Mouse (Mus musculus) embryonic facial prominence, embryonic 14.5 days (tissue): ENCODE measurements at regions not wholly inside any gene's neighbourhood (a gene's known extent, or its start where the extent isn't known, plus 50 kb on each side); places are given as distances from the start of the nearest gene placed in this dataset.

ENCODE experiments used
- ATAC-seq: fragments of 200-750 bp; cut with Nextera tagmentation; 2 replicates; pipeline ENCODE4 v1.8.0; 2017; ENCODE audit warnings: low read depth, moderate number of reproducible peaks, moderate TSS enrichment
- DNase-seq: peaks from one replicate; pipeline ENCODE4 v3.0.0-alpha.2; 2015; ENCODE audit warnings: low spot score
- H3K27ac ChIP-seq: fragments of 300-500 bp; sonication (generic); replicated peaks from 2 replicates; pipeline ENCODE4 v1.5.1; 2014; ENCODE audit warnings: low read depth, mild to moderate bottlenecking, low read length, moderate library complexity
- H3K27me3 ChIP-seq: fragments of 300-500 bp; sonication (generic); replicated peaks from 2 replicates; pipeline ENCODE4 v1.6.1; 2014; ENCODE audit warnings: low read length; ENCODE audit not compliant: control insufficient read depth, insufficient read depth
- H3K36me3 ChIP-seq: fragments of 300-500 bp; sonication (generic); 2 replicates; pipeline ENCODE4 v1.6.1; 2014; ENCODE audit warnings: low read length, mixed read lengths; ENCODE audit not compliant: control insufficient read depth, insufficient read depth
- H3K4me1 ChIP-seq: fragments of 300-500 bp; sonication (generic); 2 replicates; pipeline ENCODE4 v1.6.1; 2014; ENCODE audit warnings: antibody characterized with exemption, low read length; ENCODE audit not compliant: control insufficient read depth, insufficient read depth
- H3K4me2 ChIP-seq: fragments of 300-500 bp; sonication (generic); 2 replicates; pipeline ENCODE4 v1.6.1; 2014; ENCODE audit warnings: low read depth, mild to moderate bottlenecking, low read length, moderate library complexity, mixed read lengths
- H3K4me3 ChIP-seq: fragments of 300-500 bp; sonication (generic); 2 replicates; pipeline ENCODE4 v1.5.1; 2014; ENCODE audit warnings: low read depth, mild to moderate bottlenecking, low read length
- H3K9ac ChIP-seq: fragments of 300-500 bp; sonication (generic); 2 replicates; pipeline ENCODE4 v1.6.1; 2014; ENCODE audit warnings: low read depth, mild to moderate bottlenecking, low read length, moderate library complexity, mixed read lengths
- H3K9me3 ChIP-seq: fragments of 300-500 bp; sonication (generic); 2 replicates; pipeline ENCODE4 v1.6.1; 2016; ENCODE audit warnings: low read length; ENCODE audit not compliant: control insufficient read depth
- WGBS: fragments of 180-500 bp; shearing (Covaris S2); extraction: QIAGEN DNeasy Blood & Tissue Kit; methylation state at CpG from one replicate; pipeline ENCODE4 v1.1.7; 2014; 5-methylcytosine and 5-hydroxymethylcytosine counted together

GRCm38 (mm10) chr13:25494492-25495034 lies 224.3 kb upstream of the Nrsn1 start:
- H3K4me1 ChIP-seq, result no peaks in the 10 kb centered on the region
- H3K27ac ChIP-seq, result no peak overlapping the region

GRCm38 (mm10) chr13:25490036-25490435 lies 219.7 kb upstream of the Nrsn1 start:
- Histone ChIP-seq H3K9me3 (no peaks in the 10 kb centered on the region), H3K27me3 (no peaks in the 10 kb centered on the region), H3K4me3 (no peak overlapping the region), H3K4me1 (no peaks in the 10 kb centered on the region), H3K36me3 (no peaks in the 10 kb centered on the region), H3K27ac (no peak overlapping the region), H3K4me2 (no peak overlapping the region), H3K9ac (no peak overlapping the region)
- no peak for DNase-seq
- no peak for ATAC-seq
- 69% methylated on average over 4 of the region's 4 CpGs for WGBS

More at GRCm38 (mm10) chr13:25494492-25495034, 224.3 kb upstream of the Nrsn1 start:
- H3K27me3 ChIP-seq, result no peaks in the 10 kb centered on the region
- H3K4me3 ChIP-seq, result no peak overlapping the region
- ATAC-seq (no peak), DNase-seq (peak; percentile 9)
- no peaks in the 10 kb centered on the region for H3K36me3 ChIP-seq
- no peaks in the 10 kb centered on the region for H3K9me3 ChIP-seq
- H3K9ac ChIP-seq, result no peak overlapping the region
- no peak overlapping the region for H3K4me2 ChIP-seq
- 52% methylated on average over 7 of the region's 7 CpGs for whole genome bisulfite sequencing

- WGBS, result 89% methylated on average over 1 of the region's 1 CpGs
- no peaks in the 10 kb centered on the region for H3K36me3 ChIP-seq
- no peak overlapping the region for H3K9ac ChIP-seq
- H3K4me1 ChIP-seq, result no peaks in the 10 kb centered on the region
- no peak for DNase-seq
- H3K9me3 ChIP-seq, result no peaks in the 10 kb centered on the region
- no peak overlapping the region for H3K27ac ChIP-seq
- H3K4me2 ChIP-seq, result no peak overlapping the region
- no peaks in the 10 kb centered on the region for H3K27me3 ChIP-seq
- ATAC-seq, result no peak
- no peak overlapping the region for H3K4me3 ChIP-seq
Measured at GRCm38 (mm10) chr13:25483309-25483708, 213.0 kb upstream of the Nrsn1 start.

GRCm38 (mm10) chr13:25451917-25452316 lies 181.6 kb upstream of the Nrsn1 start:
- no peaks in the 10 kb centered on the region for H3K27me3 ChIP-seq
- no peaks in the 10 kb centered on the region for H3K9me3 ChIP-seq
- no peak overlapping the region for H3K27ac ChIP-seq
- no peak overlapping the region for H3K4me3 ChIP-seq
- DNase-seq (no peak), ATAC-seq (no peak)
- 66% methylated on average over 9 of the region's 9 CpGs for WGBS
- H3K4me2 ChIP-seq, result no peak overlapping the region
- no peaks in the 10 kb centered on the region for H3K4me1 ChIP-seq
- no peaks in the 10 kb centered on the region for H3K36me3 ChIP-seq
- H3K9ac ChIP-seq, result no peak overlapping the region

- H3K4me3 ChIP-seq, result no peak overlapping the region
- no peaks in the 10 kb centered on the region for H3K4me1 ChIP-seq
- no peaks in the 10 kb centered on the region for H3K36me3 ChIP-seq
- no peaks in the 10 kb centered on the region for H3K27me3 ChIP-seq
- 28% methylated on average over 13 of the region's 13 CpGs for WGBS
- peak overlapping the region; percentile 25; the same call in 1 of the 2 replicates for H3K9ac ChIP-seq
- DNase-seq, result no peak
- ATAC-seq, result no peak
- H3K4me2 ChIP-seq, result no peak overlapping the region
- H3K9me3 ChIP-seq, result no peaks in the 10 kb centered on the region
- H3K27ac ChIP-seq, result no peak overlapping the region
Measured at GRCm38 (mm10) chr13:25451357-25451861, 181.1 kb upstream of the Nrsn1 start.

GRCm38 (mm10) chr13:25429701-25430418 lies 159.6 kb upstream of the Nrsn1 start:
- 57% methylated on average over 6 of the region's 6 CpGs for WGBS
- Histone ChIP-seq H3K9me3 (no peaks in the 10 kb centered on the region), H3K36me3 (no peaks in the 10 kb centered on the region), H3K4me1 (no peaks in the 10 kb centered on the region), H3K27ac (no peak overlapping the region), H3K9ac (no peak overlapping the region), H3K4me2 (no peak overlapping the region), H3K4me3 (no peak overlapping the region), H3K27me3 (no peaks in the 10 kb centered on the region)
- ATAC-seq, result no peak
- DNase-seq, result peak; percentile 3

- 59% methylated on average over 3 of the region's 3 CpGs for WGBS
- no peak overlapping the region for H3K4me2 ChIP-seq
- no peak overlapping the region for H3K9ac ChIP-seq
- H3K27me3 ChIP-seq, result no peaks in the 10 kb centered on the region
- H3K4me1 ChIP-seq, result no peaks in the 10 kb centered on the region
- H3K27ac ChIP-seq, result no peak overlapping the region
- H3K36me3 ChIP-seq, result no peaks in the 10 kb centered on the region
- DNase-seq (no peak), ATAC-seq (no peak)
- no peaks in the 10 kb centered on the region for H3K9me3 ChIP-seq
- no peak overlapping the region for H3K4me3 ChIP-seq
Measured at GRCm38 (mm10) chr13:25403182-25403795, 133.0 kb upstream of the Nrsn1 start.

GRCm38 (mm10) chr13:25402691-25403090 lies 132.4 kb upstream of the Nrsn1 start:
- Histone ChIP-seq H3K9me3 (no peaks in the 10 kb centered on the region), H3K27ac (no peak overlapping the region), H3K4me3 (no peak overlapping the region), H3K4me2 (no peak overlapping the region), H3K27me3 (no peaks in the 10 kb centered on the region), H3K36me3 (no peaks in the 10 kb centered on the region), H3K4me1 (no peaks in the 10 kb centered on the region), H3K9ac (no peak overlapping the region)
- WGBS, result 48% methylated on average over 2 of the region's 2 CpGs
- DNase-seq, result no peak
- ATAC-seq, result no peak
